Mouse (Mus musculus) retina, postnatal 7 days (tissue): ENCODE measurements around the gene Vnn3.

Experiments
- DNase-seq: peaks from one replicate; pipeline ENCODE4 v3.0.0-alpha.2; 2012; ENCODE audit warnings: low read depth, low spot score

Gene Vnn3

DNA sequence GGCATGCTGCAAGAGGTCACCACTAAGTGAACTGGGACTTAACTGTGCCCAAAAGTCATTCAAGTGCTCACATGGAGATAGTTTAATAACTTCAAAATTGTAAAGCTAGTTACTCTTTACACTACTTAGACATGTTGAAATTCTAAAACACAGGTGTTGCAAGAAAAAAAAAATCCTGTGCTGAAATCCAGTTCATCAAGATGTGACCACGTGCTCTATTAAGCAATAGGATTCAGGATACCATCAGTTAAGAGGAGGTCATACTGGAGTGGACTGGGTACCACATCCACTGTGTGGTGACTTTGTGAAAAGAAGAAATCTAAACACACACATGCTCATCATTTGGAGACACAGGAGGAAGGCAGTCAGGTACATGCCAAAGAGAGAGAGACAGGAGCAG, 41.7 kb downstream of the Vnn3 start:
- no peak for DNase-seq

DNA sequence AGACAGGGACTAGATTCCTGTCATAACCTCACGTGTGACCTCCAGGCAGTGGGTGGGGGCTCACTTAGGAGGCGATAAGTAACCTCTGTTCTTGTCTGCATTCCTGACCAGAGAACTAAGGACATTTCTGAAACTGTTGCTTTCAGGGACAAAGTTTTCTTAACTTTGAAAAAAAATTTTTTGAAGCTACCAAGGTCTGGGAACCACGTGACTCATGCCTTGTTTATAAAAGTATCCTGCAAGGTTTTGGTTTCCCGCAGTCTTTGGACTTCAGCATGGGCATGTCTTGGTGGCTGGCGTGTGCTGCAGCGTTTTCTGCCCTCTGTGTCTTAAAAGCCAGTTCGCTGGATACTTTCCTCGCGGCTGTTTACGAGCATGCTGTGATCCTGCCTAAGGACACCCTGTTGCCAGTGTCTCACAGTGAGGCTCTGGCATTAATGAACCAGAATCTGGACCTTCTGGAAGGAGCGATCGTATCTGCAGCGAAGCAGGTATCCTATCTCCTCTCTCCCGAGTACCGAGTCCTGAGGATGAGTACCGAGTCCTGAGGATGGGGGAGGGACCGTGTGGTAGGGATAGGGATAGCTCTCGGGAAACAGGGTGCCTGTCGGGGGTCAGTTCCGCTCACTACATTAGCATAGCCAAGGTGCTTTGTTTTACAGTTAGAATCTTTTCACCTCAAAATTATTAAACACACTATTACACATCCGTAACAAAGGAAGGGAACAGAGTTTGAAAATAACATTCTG, 43.5 kb downstream of the Vnn3 start, which contains the start of gene Vnn1:
Gene Vnn1, plus strand, starts transcription at position 88 of the 749 bp plus-strand sequence.
- no peak for DNase-seq

DNA sequence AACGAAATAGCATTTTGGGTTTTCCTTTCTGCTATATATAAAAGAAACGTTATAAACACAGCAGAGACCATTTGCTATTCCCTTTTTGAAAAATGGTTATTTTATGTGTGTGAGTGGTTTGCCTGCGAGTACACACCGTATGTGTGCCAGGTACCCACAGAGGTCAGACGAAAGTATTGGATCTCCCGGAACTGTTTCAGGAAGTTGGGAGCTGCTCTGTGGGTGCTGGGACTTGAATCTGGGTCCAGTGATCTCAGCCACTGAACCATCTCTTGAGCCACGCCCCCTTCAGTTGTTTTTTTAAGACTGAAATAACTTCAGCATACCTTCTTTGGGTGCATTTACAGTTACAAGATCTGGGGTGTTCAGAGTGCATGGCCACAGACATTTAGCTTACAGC, 44.1 kb downstream of the Vnn3 start:
- no peak for DNase-seq

DNA sequence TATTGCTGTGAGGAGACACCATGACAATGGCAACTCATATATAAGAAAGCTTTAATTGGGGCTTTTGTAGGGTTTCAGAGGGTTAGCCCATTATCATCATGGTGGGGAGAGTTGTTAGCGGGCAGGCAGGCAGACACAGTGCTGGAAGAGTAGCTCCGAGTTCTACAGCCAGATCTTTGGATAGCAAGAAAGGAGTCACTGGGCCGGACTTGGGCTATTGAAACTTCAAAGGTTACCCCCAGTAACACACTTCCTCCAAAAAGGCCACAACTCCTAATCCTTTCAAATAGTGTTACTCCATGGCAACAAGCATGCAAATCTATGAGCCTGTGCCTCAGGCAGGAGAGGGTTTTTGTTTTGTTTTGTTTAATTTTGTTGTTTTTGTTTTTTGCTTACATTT, 49.9 kb downstream of the Vnn3 start:
- DNase-seq, result no peak

DNA sequence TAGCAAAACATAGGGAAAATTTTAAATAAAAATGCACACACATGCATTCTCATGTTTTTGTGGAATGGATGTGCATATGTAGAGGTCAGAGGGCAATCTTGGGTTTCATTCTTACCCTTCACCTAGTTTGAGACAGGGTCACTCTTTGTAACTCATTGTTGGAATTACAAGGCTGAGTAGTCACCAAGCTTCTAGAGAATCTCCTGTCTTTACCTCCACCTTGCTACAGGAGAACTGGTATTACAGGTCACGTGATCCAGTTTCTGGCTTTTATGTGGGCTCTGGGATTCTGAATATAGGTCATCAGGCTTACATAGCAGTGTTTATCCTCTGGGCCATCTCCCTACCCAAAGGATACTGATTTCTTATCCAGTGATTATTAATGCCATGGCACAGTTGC, 54.4 kb downstream of the Vnn3 start:
- no peak for DNase-seq
